Mouse (Mus musculus) CH12.LX (cell line): ENCODE results near the gene Wasl. TPM values are rescaled to one million over a fixed set of nuclear protein-coding genes. Genes with fewer than 3 reads are reported as not detected.

Source experiments
- DNase-seq: peaks from one replicate; pipeline ENCODE4 v3.0.0-alpha.2; 2013; ENCODE audit errors: extremely low read depth
- H3K27ac ChIP-seq: 2 replicates; pipeline ENCODE4 v1.5.1; 2012; ENCODE audit warnings: low read depth, mild to moderate bottlenecking, control low read depth, moderate library complexity; ENCODE audit not compliant: insufficient read depth
- H3K27me3 ChIP-seq: replicated peaks from 2 replicates; pipeline ENCODE3; 2012; ENCODE audit warnings: inconsistent platforms
- H3K36me3 ChIP-seq, 2 experiments: replicated peaks in 1 of 2; 2 replicates each; pipeline versions ENCODE3 to v1.6.1; 2012; ENCODE audit warnings: inconsistent platforms in 1 of 2, low read length in 1 of 2, mild to moderate bottlenecking in 1 of 2, mixed read lengths in 1 of 2, moderate library complexity in 1 of 2; ENCODE audit not compliant: control insufficient read depth in 1 of 2, insufficient read depth in 1 of 2
- H3K4me1 ChIP-seq, 2 experiments: 2 replicates each; pipeline ENCODE4 v1.6.1; 2012; ENCODE audit warnings: inconsistent platforms in 1 of 2, moderate library complexity in 1 of 2; ENCODE audit not compliant: insufficient read depth in 2 of 2, control insufficient read depth in 1 of 2
- H3K4me2 ChIP-seq: 2 replicates; pipeline ENCODE4 v1.6.1; 2012; ENCODE audit warnings: low read depth, mild to moderate bottlenecking, control low read depth; ENCODE audit not compliant: poor library complexity, insufficient read depth, severe bottlenecking
- H3K4me3 ChIP-seq, 3 experiments: fragments of 150-350 bp in 1 of 3; sonication (generic) in 1 of 3; replicated peaks in 1 of 3; 2 replicates each; pipeline versions ENCODE3 to v1.5.1; 2011 to 2012; ENCODE audit warnings: low read depth in 2 of 3, low read length in 2 of 3, mild to moderate bottlenecking in 2 of 3, moderate library complexity in 2 of 3, control low read depth in 1 of 3, improper control_type of control experiment in 1 of 3, inconsistent platforms in 1 of 3, mixed read lengths in 1 of 3; ENCODE audit not compliant: poor library complexity in 1 of 3
- H3K79me2 ChIP-seq: replicated peaks from 2 replicates; pipeline ENCODE4 v1.6.1; 2012; ENCODE audit warnings: mild to moderate bottlenecking, moderate library complexity; ENCODE audit not compliant: control insufficient read depth, poor library complexity, insufficient read depth, severe bottlenecking; ENCODE audit errors: extremely low read depth
- H3K9ac ChIP-seq: 2 replicates; pipeline ENCODE4 v1.6.1; 2012; ENCODE audit warnings: low read depth, mild to moderate bottlenecking, control low read depth, moderate library complexity; ENCODE audit not compliant: insufficient read depth
- H3K9me3 ChIP-seq: replicated peaks from 2 replicates; pipeline ENCODE3; 2012; ENCODE audit warnings: low read length, inconsistent platforms, mixed read lengths
- CHD1 ChIP-seq: IDR thresholded peaks from 2 replicates; pipeline ENCODE4 v1.6.1; 2012; ENCODE audit warnings: low read depth, low read length, improper control_type of control experiment, inconsistent platforms
- CHD2 ChIP-seq: IDR thresholded peaks from 2 replicates; pipeline ENCODE4 v1.6.1; 2011; ENCODE audit warnings: low read length, improper control_type of control experiment
- ELF1 ChIP-seq: IDR thresholded peaks from 2 replicates; pipeline ENCODE4 v1.6.1; 2014; ENCODE audit warnings: low read depth, mild to moderate bottlenecking, inconsistent platforms, low read length, improper control_type of control experiment
- ETS1 ChIP-seq: conservative IDR thresholded peaks from 2 replicates; pipeline ENCODE4 v1.6.1; 2012; ENCODE audit warnings: low read depth, mild to moderate bottlenecking, inconsistent platforms, low read length, improper control_type of control experiment, moderate library complexity
- GABPA ChIP-seq: IDR thresholded peaks from 2 replicates; pipeline ENCODE4 v1.6.1; 2012; ENCODE audit warnings: low read depth, low read length, improper control_type of control experiment, inconsistent platforms; ENCODE audit not compliant: insufficient replicate concordance
- HCFC1 ChIP-seq: IDR thresholded peaks from 2 replicates; pipeline ENCODE4 v1.6.1; 2012; ENCODE audit warnings: low read depth, mild to moderate bottlenecking, inconsistent platforms, low read length, improper control_type of control experiment
- JUND ChIP-seq: conservative IDR thresholded peaks from 2 replicates; pipeline ENCODE4 v1.6.1; 2011; ENCODE audit warnings: low read depth, low read length, improper control_type of control experiment
- MAFK ChIP-seq: IDR thresholded peaks from 2 replicates; pipeline ENCODE4 v1.6.1; 2011; ENCODE audit warnings: low read length, improper control_type of control experiment; ENCODE audit not compliant: insufficient replicate concordance
- MAX ChIP-seq: IDR thresholded peaks from 2 replicates; pipeline ENCODE4 v1.6.1; 2011; ENCODE audit warnings: low read length, improper control_type of control experiment
- MYC ChIP-seq: IDR thresholded peaks from 2 replicates; pipeline ENCODE4 v1.6.1; 2011; ENCODE audit warnings: low read depth, mild to moderate bottlenecking, improper control_type of control experiment, low read length
- RAD21 ChIP-seq: IDR thresholded peaks from 2 replicates; pipeline ENCODE4 v1.6.1; 2011; ENCODE audit warnings: low read depth, mild to moderate bottlenecking, low read length, improper control_type of control experiment, moderate library complexity
- RCOR1 ChIP-seq: conservative IDR thresholded peaks from 2 replicates; pipeline ENCODE4 v1.6.1; 2012; ENCODE audit warnings: low read depth, mild to moderate bottlenecking, inconsistent platforms, low read length, improper control_type of control experiment
- SIN3A ChIP-seq: IDR thresholded peaks from 2 replicates; pipeline ENCODE4 v1.6.1; 2012; ENCODE audit warnings: low read length, improper control_type of control experiment, inconsistent platforms
- SMC3 ChIP-seq: IDR thresholded peaks from 2 replicates; pipeline ENCODE4 v1.6.1; 2011; ENCODE audit warnings: low read depth, low read length, improper control_type of control experiment
- TCF12 ChIP-seq: IDR thresholded peaks from 2 replicates; pipeline ENCODE4 v1.6.1; 2014; ENCODE audit warnings: low read depth, mild to moderate bottlenecking, inconsistent platforms, low read length, improper control_type of control experiment
- USF1 ChIP-seq: IDR thresholded peaks from 2 replicates; pipeline ENCODE4 v1.6.1; 2014; ENCODE audit warnings: low read depth, mild to moderate bottlenecking, inconsistent platforms, low read length, improper control_type of control experiment
- ZKSCAN1 ChIP-seq: IDR thresholded peaks from 2 replicates; pipeline ENCODE4 v1.6.1; 2012; ENCODE audit warnings: low read depth, inconsistent platforms, low read length, improper control_type of control experiment, borderline replicate concordance
- dilution Hi-C: fragments of 300-500 bp; cut with MboI; formaldehyde crosslinking; loops from 2 replicates; pipeline ENCODE4 v1.14.3; 2020; ENCODE audit warnings: low sequenced_read_pairs; ENCODE audit not compliant: extremely low pct_unique_long_range_greater_than_20kb, extremely low pct_ligation_motif_present
- in situ Hi-C: fragments of 300-500 bp; cut with MboI; formaldehyde crosslinking; loops from 3 replicates; pipeline ENCODE4 v1.14.3; 2019; ENCODE audit warnings: low sequenced_read_pairs, low pct_ligation_motif_present, low pct_unique_long_range_greater_than_20kb, mixed read lengths
- polyA plus RNA-seq: library from polyadenylated mRNA; unstranded; fragments of >175 nt; gene quantifications from 2 replicates; pipeline ENCODE4 v1.2.1, GENCODE M21; 2012; ENCODE audit warnings: low read depth; ENCODE audit not compliant: insufficient read length
- total RNA-seq, 2 experiments: library from RNA; depleted of rRNA; stranded (reverse); fragments of 300-350 nt in 1 of 2; fragments of >200 nt in 1 of 2; gene quantifications; 2 replicates each; pipeline ENCODE4 v1.2.3; 2012 to 2014

Wasl gene
- total and polyA plus RNA-seq, 3 experiments: 3.9 to 8.4 (median 7.6) TPM

GRCm38 (mm10) chr6:24645346-24646053 lies 19.3 kb downstream of the Wasl start:
- Histone ChIP-seq H3K4me1 (peaks cover 0 to 64% of the 10 kb centered on the region in 2 experiments; a peak in 3 of 4 replicates), H3K4me2 (peak overlapping the region; percentile 29), H3K27me3 (no peaks in the 10 kb centered on the region), H3K9ac (no peak overlapping the region), H3K36me3 (peaks cover 0 to 26% of the 10 kb centered on the region in 2 experiments), H3K79me2 (peaks cover 37% of the 10 kb centered on the region), H3K27ac (no peak overlapping the region), H3K4me3 (no peak overlapping the region), H3K9me3 (no peaks in the 10 kb centered on the region)
- dilution Hi-C loops: no loop called here
- DNase-seq: peak; percentile 37
- in situ Hi-C loops: no loop called here
- TF ChIP-seq GABPA (no peak), ZKSCAN1 (no peak), CHD2 (no peak), MYC (no peak), ETS1 (no peak), SMC3 (no peak), MAX (no peak), RCOR1 (no peak), HCFC1 (no peak), ELF1 (no peak), CHD1 (no peak)

DNA sequence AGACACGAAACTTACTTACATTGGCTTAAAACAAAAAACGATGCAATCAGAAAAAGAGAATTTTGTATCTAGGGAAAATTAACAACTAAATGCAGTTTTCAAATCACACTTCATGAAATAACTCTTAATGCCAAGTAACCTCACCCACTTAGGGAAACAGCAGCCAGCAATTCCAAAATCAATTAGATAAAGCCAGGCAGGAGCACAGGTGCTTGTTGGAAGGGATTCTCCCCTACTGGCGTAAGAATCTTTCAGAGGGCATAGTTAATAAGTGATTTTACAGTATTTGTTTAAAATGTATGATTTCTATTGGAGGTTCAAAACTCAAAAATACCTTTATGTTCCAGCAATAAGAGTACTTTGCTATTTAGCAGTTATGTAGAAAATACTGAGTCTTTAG lies 21.8 kb downstream of the Wasl start:
- dilution Hi-C loops: no loop called here
- TF ChIP-seq JUND: no peak
- TF ChIP-seq TCF12: no peak
- TF ChIP-seq SIN3A: no peak
- no peak for TF ChIP-seq RAD21
- no peak for TF ChIP-seq GABPA
- TF ChIP-seq MYC: no peak
- TF ChIP-seq ELF1: no peak
- TF ChIP-seq MAFK: no peak
- TF ChIP-seq USF1: no peak
- TF ChIP-seq SMC3: no peak
- Histone ChIP-seq H3K9me3 (no peaks in the 10 kb centered on the region), H3K4me1 (peaks cover 0 to 59% of the 10 kb centered on the region in 2 experiments; a peak in 3 of 4 replicates), H3K9ac (no peak overlapping the region), H3K4me2 (no peak overlapping the region), H3K36me3 (peaks cover 0 to 26% of the 10 kb centered on the region in 2 experiments), H3K79me2 (peaks cover 31% of the 10 kb centered on the region), H3K27me3 (no peaks in the 10 kb centered on the region), H3K4me3 (no peak overlapping the region), H3K27ac (no peak overlapping the region)
- no peak for DNase-seq
- in situ Hi-C loops: no loop called here
